ENCODE assay signal across 8 mouse cellular contexts in the genomic region with DNA sequence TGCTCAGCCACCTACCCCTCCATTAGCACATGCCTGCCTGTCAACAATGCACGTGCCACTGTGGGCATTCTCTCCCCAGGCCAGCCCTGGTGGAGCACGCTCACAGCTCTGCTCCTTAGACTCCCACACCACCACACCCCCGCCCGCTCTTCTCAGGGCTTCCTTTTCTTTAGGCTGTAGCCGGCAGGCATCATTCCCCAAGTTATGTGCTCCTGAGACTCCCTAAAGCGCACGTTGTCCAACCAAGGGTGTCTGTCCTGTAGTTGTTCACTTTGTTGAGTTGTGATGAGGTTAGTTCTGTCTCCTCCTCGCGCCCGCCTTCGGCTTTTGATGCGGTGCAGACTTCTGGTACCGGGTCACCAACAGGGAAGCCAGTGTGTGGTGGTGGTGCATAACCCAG.
DNase-seq lines count a peak whose midpoint lies in the region; ATAC-seq and TF ChIP-seq lines count a peak whose summit lies in the region.

No protein-coding gene starts in this region.

- H3K4me3 ChIP-seq in intestine, embryonic 14.5 days (ENCODE audit: low read depth, low read length) = 0 out of 2 replicates have a peak overlapping the region, but pooled peaks have one; percentile 10
- no peak overlapping the region for H3K4me3 ChIP-seq in intestine, postnatal 0 days (ENCODE audit: low read depth, low read length)
- peak overlapping the region; percentile 44 for H3K4me3 ChIP-seq in bone marrow macrophage, adult 2 months (ENCODE audit: insufficient read depth, low read length)
- no peak overlapping the region for H3K4me3 ChIP-seq in forebrain, postnatal 0 days (ENCODE audit: low read depth, low read length)
- 0 out of 2 replicates have a peak overlapping the region, but pooled peaks have one; percentile 17 for H3K4me3 ChIP-seq in midbrain, embryonic 12.5 days
- no peak overlapping the region for H3K4me3 ChIP-seq in gastrocnemius, adult 2 months
- H3K4me3 ChIP-seq in left cerebral cortex, adult 2 months = no peak overlapping the region

- TF ChIP-seq CTCF in intestine, postnatal 0 days (IDR thresholded peaks at IDR 0.05; ENCODE audit: low read depth) = no peak
- TF ChIP-seq CTCF in bone marrow macrophage, adult 2 months (IDR thresholded peaks at IDR 0.05; ENCODE audit: low read depth, low read length) = no peak
- no peak for TF ChIP-seq CTCF in forebrain, postnatal 0 days (IDR thresholded peaks at IDR 0.05; ENCODE audit: low read depth)
- TF ChIP-seq CTCF in gastrocnemius, adult 2 months (IDR thresholded peaks at IDR 0.05) = no peak
- no peak for TF ChIP-seq CTCF in left cerebral cortex, adult 2 months (IDR thresholded peaks at IDR 0.05)

- H3K9ac ChIP-seq in intestine, embryonic 14.5 days (ENCODE audit: low read length) = no peak overlapping the region
- no peak overlapping the region for H3K9ac ChIP-seq in intestine, postnatal 0 days (ENCODE audit: low read depth, low read length)
- H3K9ac ChIP-seq in forebrain, postnatal 0 days = no peak overlapping the region
- no peak overlapping the region; the same call in 1 of the 2 replicates for H3K9ac ChIP-seq in midbrain, embryonic 12.5 days (replicated peaks)

- ATAC-seq in intestine, embryonic 14.5 days (replicated peaks; ENCODE audit: low FRiP score, low TSS enrichment, low read depth) = no peak
- no peak for ATAC-seq in intestine, postnatal 0 days
- no peak for ATAC-seq in forebrain, postnatal 0 days
- no peak for ATAC-seq in midbrain, embryonic 12.5 days (ENCODE audit: low FRiP score, low read depth)

- peak; percentile 76 for DNase-seq in intestine, embryonic 14.5 days (ENCODE audit: low spot score)
- DNase-seq in forebrain, postnatal 0 days = peak; percentile 31
- DNase-seq in MN1 (ENCODE audit: low spot score) = no peak
- DNase-seq in gastrocnemius, adult 2 months = no peak
- no peak for DNase-seq in left cerebral cortex, adult 2 months (ENCODE audit: extremely low spot score in 1 of 2, low spot score in 2 of 2)

- H3K4me2 ChIP-seq in intestine, embryonic 14.5 days (ENCODE audit: low read length) = 0 out of 2 replicates have a peak overlapping the region, but pooled peaks have one; percentile 20
- H3K4me2 ChIP-seq in intestine, postnatal 0 days (replicated peaks; ENCODE audit: low read depth) = no peak overlapping the region
- no peak overlapping the region for H3K4me2 ChIP-seq in forebrain, postnatal 0 days (ENCODE audit: low read depth)
- peak overlapping the region; percentile 44 for H3K4me2 ChIP-seq in midbrain, embryonic 12.5 days (replicated peaks)

- H3K9me3 ChIP-seq in intestine, embryonic 14.5 days (ENCODE audit: control insufficient read depth, low read length) = no peaks in the 10 kb centered on the region
- H3K9me3 ChIP-seq in intestine, postnatal 0 days (ENCODE audit: control insufficient read depth) = no peaks in the 10 kb centered on the region
- no peaks in the 10 kb centered on the region for H3K9me3 ChIP-seq in forebrain, postnatal 0 days (ENCODE audit: low read length)
- no peaks in the 10 kb centered on the region for H3K9me3 ChIP-seq in midbrain, embryonic 12.5 days

- intact Hi-C loops in gastrocnemius, adult 2 months (cut with DNase I) = loop anchor here (10.0 kb wide), 1 partner anchor 123 kb away; no protein-coding TSS in a partner anchor
- intact Hi-C loops in left cerebral cortex, adult 2 months (cut with DNase I) = loop anchor here (5.0 kb wide), 2 partner anchors 455 to 750 kb away; no protein-coding TSS in a partner anchor

- peaks cover 46% of the 10 kb centered on the region for H3K27me3 ChIP-seq in intestine, embryonic 14.5 days (replicated peaks; ENCODE audit: control insufficient read depth, insufficient read depth, low read length)
- H3K27me3 ChIP-seq in intestine, postnatal 0 days (replicated peaks; ENCODE audit: control insufficient read depth, insufficient read depth, low read length) = peaks cover 58% of the 10 kb centered on the region
- peaks cover 73% of the 10 kb centered on the region for H3K27me3 ChIP-seq in forebrain, postnatal 0 days (ENCODE audit: insufficient read depth, low read length)
- H3K27me3 ChIP-seq in midbrain, embryonic 12.5 days = peaks cover 64% of the 10 kb centered on the region

- 13% methylated on average over 13 of the region's 13 CpGs for whole genome bisulfite sequencing in intestine, embryonic 14.5 days
- WGBS in intestine, postnatal 0 days = 17% methylated on average over 13 of the region's 13 CpGs
- WGBS in forebrain, postnatal 0 days = 2% methylated on average over 13 of the region's 13 CpGs
- under 1% methylated on average over 13 of the region's 13 CpGs for WGBS in midbrain, embryonic 12.5 days

- peaks cover 33% of the 10 kb centered on the region for H3K4me1 ChIP-seq in intestine, embryonic 14.5 days (replicated peaks; ENCODE audit: control insufficient read depth, insufficient read depth, low read length)
- 0 out of 2 replicates have a peak, but pooled peaks cover 3% of the 10 kb centered on the region for H3K4me1 ChIP-seq in intestine, postnatal 0 days (replicated peaks; ENCODE audit: control insufficient read depth, insufficient read depth, low read length)
- peaks cover 26% of the 10 kb centered on the region for H3K4me1 ChIP-seq in bone marrow macrophage, adult 2 months (ENCODE audit: control insufficient read depth, insufficient read depth, low read length)
- H3K4me1 ChIP-seq in forebrain, postnatal 0 days (ENCODE audit: insufficient read depth) = peaks cover 4% of the 10 kb centered on the region; the same call in 1 of the 2 replicates
- H3K4me1 ChIP-seq in midbrain, embryonic 12.5 days = peaks cover 65% of the 10 kb centered on the region

- no peak for TF ChIP-seq POLR2A in bone marrow macrophage, adult 2 months (IDR thresholded peaks at IDR 0.05; ENCODE audit: borderline replicate concordance, low read depth, low read length)

- H3K36me3 ChIP-seq in intestine, embryonic 14.5 days (ENCODE audit: control insufficient read depth, insufficient read depth, low read length) = no peaks in the 10 kb centered on the region
- no peaks in the 10 kb centered on the region for H3K36me3 ChIP-seq in intestine, postnatal 0 days (ENCODE audit: control insufficient read depth, insufficient read depth)
- no peaks in the 10 kb centered on the region for H3K36me3 ChIP-seq in forebrain, postnatal 0 days (ENCODE audit: insufficient read depth)
- no peaks in the 10 kb centered on the region for H3K36me3 ChIP-seq in midbrain, embryonic 12.5 days

- no peak overlapping the region for H3K27ac ChIP-seq in intestine, embryonic 14.5 days (ENCODE audit: low read depth)
- H3K27ac ChIP-seq in intestine, postnatal 0 days (ENCODE audit: low read depth, low read length) = no peak overlapping the region
- H3K27ac ChIP-seq in bone marrow macrophage, adult 2 months (ENCODE audit: insufficient read depth, low read depth, low read length) = no peak overlapping the region
- no peak overlapping the region for H3K27ac ChIP-seq in forebrain, postnatal 0 days (ENCODE audit: low read depth, low read length)
- peak overlapping the region; percentile 42; the same call in 1 of the 2 replicates for H3K27ac ChIP-seq in midbrain, embryonic 12.5 days (replicated peaks)
- H3K27ac ChIP-seq in gastrocnemius, adult 2 months = no peak overlapping the region
- H3K27ac ChIP-seq in left cerebral cortex, adult 2 months = no peak overlapping the region

Comparison
In these comparisons a context has a peak if more than half of its experiments do, and no peak if none do; other contexts are left out.
1. H3K4me2 ChIP-seq: peak in intestine, embryonic 14.5 days (single experiment) and midbrain, embryonic 12.5 days (single experiment); none in intestine, postnatal 0 days (single experiment) and forebrain, postnatal 0 days (single experiment).
2. H3K4me3 ChIP-seq: peak in intestine, embryonic 14.5 days (single experiment), bone marrow macrophage, adult 2 months (single experiment) and midbrain, embryonic 12.5 days (single experiment); none in intestine, postnatal 0 days (single experiment), forebrain, postnatal 0 days (single experiment), gastrocnemius, adult 2 months (single experiment) and left cerebral cortex, adult 2 months (single experiment).
3. DNase-seq: peak in intestine, embryonic 14.5 days (single experiment) and forebrain, postnatal 0 days (single experiment); none in MN1 (single experiment), gastrocnemius, adult 2 months (single experiment) and left cerebral cortex, adult 2 months (0 of 2).